Comparison of ENCODE assay signal across 14 mouse cellular contexts in genomic region chr6:90526406-90526805, GRCm38 (mm10).
"Had no signal": no experiment of that assay in that cellular context is flagged by ENCODE, and none has a peak within 500 bp of the region (broad histone marks: within the 10 kb centered on the region; RNA-seq: fewer than 3 reads in every experiment).

No protein-coding gene starts in this region.

- H3K4me2 ChIP-seq: limb, embryonic 13.5 days; midbrain, embryonic 12.5 days; neural tube, embryonic 15.5 days had no signal

- H3K4me1 ChIP-seq: limb, embryonic 13.5 days; midbrain, embryonic 12.5 days had no signal

- DNase-seq: kidney, adult 11 months; kidney, postnatal 36 days; left cerebral cortex, postnatal 4 days; lung, adult 2 months; lung, postnatal 10 days; right cerebral cortex, adult 18-20 months; right cerebral cortex, postnatal 25 days; thymus, postnatal 4 days had no signal

- H3K9ac ChIP-seq: limb, embryonic 13.5 days; liver, embryonic 14.5 days; midbrain, embryonic 12.5 days; neural tube, embryonic 15.5 days had no signal

- H3K27ac ChIP-seq: limb, embryonic 13.5 days; liver, embryonic 14.5 days; macrophage; midbrain, embryonic 12.5 days; neural tube, embryonic 15.5 days had no signal

- H3K36me3 ChIP-seq: limb, embryonic 13.5 days; midbrain, embryonic 12.5 days; neural tube, embryonic 15.5 days had no signal

- H3K9me3 ChIP-seq: limb, embryonic 13.5 days; midbrain, embryonic 12.5 days; neural tube, embryonic 15.5 days had no signal

- H3K4me3 ChIP-seq: limb, embryonic 13.5 days; midbrain, embryonic 12.5 days; myocyte; neural tube, embryonic 15.5 days had no signal

- H3K27me3 ChIP-seq: midbrain, embryonic 12.5 days; neural tube, embryonic 15.5 days had no signal
